Mouse (Mus musculus) ES-E14 (cell line): ENCODE measurements at regions not wholly inside any gene's neighbourhood (a gene's known extent, or its start where the extent isn't known, plus 50 kb on each side); places are given as distances from the start of the nearest gene placed in this dataset.

ENCODE experiments used
- CHD2 ChIP-seq: IDR thresholded peaks from 2 replicates; pipeline ENCODE4 v1.6.1; 2014; ENCODE audit warnings: mild to moderate bottlenecking, low read depth, low read length, inconsistent platforms
- HCFC1 ChIP-seq: IDR thresholded peaks from 2 replicates; pipeline ENCODE4 v1.6.1; 2012; ENCODE audit warnings: low read length, inconsistent platforms, borderline replicate concordance; ENCODE audit not compliant: insufficient read depth
- MAFK ChIP-seq: IDR thresholded peaks from 2 replicates; pipeline ENCODE4 v1.6.1; 2014; ENCODE audit warnings: mild to moderate bottlenecking, low read depth, low read length, inconsistent platforms; ENCODE audit not compliant: insufficient read depth
- ZC3H11A ChIP-seq: IDR thresholded peaks from 2 replicates; pipeline ENCODE4 v1.6.1; 2012; ENCODE audit warnings: low read depth, mild to moderate bottlenecking, inconsistent platforms, low read length, borderline replicate concordance
- ZNF384 ChIP-seq: IDR thresholded peaks from 2 replicates; pipeline ENCODE4 v1.6.1; 2012; ENCODE audit warnings: low read depth, low read length, inconsistent platforms

DNA sequence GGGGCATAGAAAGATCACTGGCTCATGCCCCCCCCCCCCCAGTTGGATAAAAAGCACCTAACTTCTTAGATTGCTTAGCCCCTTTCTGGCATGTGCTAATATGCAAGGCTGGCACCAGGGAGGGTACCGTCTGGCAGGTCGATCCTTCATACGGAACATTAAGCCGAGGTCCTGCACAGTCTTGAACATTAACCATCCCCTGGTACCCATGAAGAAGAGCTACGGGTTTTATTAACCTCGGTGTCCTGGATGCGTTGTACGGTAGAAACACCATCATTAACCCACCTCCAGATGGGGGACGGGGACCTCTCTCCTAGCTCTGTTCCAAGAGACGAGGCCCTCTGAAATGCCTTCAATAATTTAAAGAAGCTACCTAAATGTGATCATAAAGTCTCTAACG is 178.7 kb downstream of the Maf start:
- no peak for TF ChIP-seq CHD2
- TF ChIP-seq MAFK = no peak
- TF ChIP-seq ZC3H11A = no peak
- no peak for TF ChIP-seq HCFC1
- TF ChIP-seq ZNF384 = no peak
